Mouse (Mus musculus) gastrocnemius, adult 18-20 months (tissue): Measurements from ENCODE around the gene Metap1. TPM values are rescaled to one million over a fixed set of nuclear protein-coding genes. Genes with fewer than 3 reads are reported as not detected.

Experiments used
- DNase-seq: peaks from one replicate; pipeline ENCODE4 v3.0.0; 2021; ENCODE audit warnings: low spot score
- long read RNA-seq, 2 experiments: library from polyadenylated mRNA; stranded (forward); transcript quantifications; one replicate each; pipeline ENCODE4 v2.0.0; 2021
- total RNA-seq, 2 experiments: library from RNA; stranded (reverse); gene quantifications; 2 replicates each; pipeline ENCODE4 v1.2.3; 2021

Metap1 gene
- total RNA-seq, result 10 to 100 TPM; 45.5 to 46.4 TPM
- long read RNA-seq, experiment 1, transcript Metap1-201 (11 exons, 2,686 nt), result major isoform, 89 of 115 reads
- long read RNA-seq, experiment 1, partial matches to known transcripts, result 2 of 115 reads
- long read RNA-seq, experiment 1, other reads (novel, unspliced or antisense), result 24 of 115 reads
- long read RNA-seq, experiment 2, transcript Metap1-201 (11 exons, 2,686 nt), result major isoform, 68 of 93 reads
- long read RNA-seq, experiment 2, partial matches to known transcripts, result 7 of 93 reads
- long read RNA-seq, experiment 2, other reads (novel, unspliced or antisense), result 18 of 93 reads

DNA sequence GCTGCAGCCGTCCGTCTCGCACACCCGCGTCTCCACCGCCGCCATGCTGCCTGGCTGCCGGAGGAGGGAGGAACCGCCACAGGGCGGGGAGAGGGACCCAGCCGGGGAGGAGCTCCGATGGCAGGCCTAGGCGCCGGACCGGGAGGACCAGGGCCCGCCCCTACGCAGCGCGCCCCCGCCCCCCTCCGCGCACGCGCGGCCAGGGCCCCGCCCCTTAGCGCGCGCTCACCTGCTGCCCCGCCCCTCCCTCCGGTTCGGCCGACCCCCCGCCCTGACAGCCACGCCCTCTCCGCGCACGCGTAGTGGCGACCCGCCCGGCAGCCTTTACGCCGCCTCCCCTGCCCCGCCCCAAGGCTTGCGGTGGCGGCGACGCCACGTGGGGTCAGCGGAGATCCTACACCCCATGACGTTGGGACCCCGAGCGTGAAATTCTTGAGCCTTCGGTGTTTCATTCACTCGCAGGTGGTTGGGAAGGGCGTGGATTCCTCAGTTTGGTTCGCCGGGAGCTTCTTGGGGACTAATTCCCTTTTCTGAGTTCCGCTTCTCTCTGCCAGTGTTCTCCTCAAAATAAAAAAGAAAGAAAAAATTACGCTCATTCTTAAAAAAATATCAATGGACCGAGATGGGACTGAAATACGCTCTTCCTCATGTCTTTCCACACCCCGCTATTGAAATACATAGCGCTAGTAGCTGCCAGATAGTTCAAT, at the start of gene Metap1:
Metap1 (minus strand) TSS at position 189 of the 707 bp plus-strand sequence.
- peak; percentile 95 for DNase-seq

DNA sequence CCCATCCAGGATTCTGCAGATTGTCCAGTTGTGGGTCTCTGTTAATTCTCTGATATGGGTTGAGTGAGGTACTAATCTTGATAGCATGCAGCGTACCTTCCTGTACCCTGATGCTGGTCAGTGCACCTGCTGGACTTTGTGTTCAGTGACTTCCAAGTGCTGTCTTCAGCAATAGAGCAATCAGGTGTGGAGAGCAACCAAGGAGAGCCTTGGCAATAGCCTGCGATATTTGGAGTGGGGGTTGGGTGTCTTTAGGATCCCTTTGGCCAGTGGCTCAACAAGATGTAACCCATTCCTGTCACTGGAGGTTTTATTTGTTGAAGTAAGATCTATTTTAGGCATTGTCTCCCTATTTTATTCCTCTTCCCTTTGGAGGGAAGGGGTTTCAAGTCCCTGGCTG, 46.7 kb upstream of the Metap1 start:
- DNase-seq, result no peak

DNA sequence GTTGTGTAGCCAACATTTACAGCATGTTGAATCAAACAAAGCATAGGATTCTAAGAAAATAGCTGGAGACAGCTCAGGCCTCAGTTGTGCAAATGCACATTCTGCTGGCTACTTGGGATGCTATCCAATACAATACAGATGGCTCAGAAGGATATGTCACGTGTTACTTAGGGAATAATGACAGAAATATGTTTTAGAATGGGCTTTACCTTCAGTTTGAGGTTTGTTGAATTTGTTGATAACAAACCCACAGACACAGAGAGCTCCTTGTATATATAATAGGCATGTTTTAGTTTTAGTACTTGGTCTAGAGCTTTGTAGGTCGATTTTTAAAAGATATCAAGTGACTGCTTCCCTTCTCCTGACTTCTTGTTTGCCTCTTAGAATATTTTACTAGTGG, 43.4 kb upstream of the Metap1 start:
- DNase-seq, result no peak

DNA sequence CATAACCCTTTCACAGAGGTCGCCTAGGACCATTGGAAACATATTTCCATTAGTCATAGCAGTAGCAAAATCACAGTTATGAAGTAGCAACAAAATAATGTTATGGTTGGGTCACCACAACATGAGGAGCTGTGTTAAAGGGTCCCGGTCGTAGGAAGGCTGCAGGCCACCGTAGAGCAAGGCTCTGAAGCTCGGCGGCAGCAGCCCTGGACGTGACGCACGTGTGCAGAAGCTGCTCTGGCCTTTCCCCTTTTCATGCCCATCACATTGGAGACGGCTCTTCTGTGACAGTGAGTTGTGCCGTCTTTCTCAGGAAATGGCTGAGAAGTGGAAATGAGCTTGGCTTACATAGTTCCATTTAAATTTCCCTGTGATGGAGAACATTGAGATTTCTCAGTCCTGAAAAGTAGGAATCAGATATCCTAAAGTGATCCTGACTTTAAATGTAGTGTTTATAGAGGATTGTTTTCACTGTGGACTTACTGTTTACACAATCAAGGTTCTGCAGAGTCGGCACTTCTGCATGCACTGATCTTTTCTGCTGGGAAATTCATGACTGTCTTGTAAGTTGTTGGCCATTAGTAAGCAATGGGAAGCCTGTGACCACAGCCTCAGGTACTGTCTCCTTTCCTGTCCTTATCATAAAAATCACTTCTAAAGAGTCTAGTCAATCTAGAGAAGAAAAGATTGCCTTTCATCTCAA, 42.3 kb upstream of the Metap1 start:
- DNase-seq, result no peak

DNA sequence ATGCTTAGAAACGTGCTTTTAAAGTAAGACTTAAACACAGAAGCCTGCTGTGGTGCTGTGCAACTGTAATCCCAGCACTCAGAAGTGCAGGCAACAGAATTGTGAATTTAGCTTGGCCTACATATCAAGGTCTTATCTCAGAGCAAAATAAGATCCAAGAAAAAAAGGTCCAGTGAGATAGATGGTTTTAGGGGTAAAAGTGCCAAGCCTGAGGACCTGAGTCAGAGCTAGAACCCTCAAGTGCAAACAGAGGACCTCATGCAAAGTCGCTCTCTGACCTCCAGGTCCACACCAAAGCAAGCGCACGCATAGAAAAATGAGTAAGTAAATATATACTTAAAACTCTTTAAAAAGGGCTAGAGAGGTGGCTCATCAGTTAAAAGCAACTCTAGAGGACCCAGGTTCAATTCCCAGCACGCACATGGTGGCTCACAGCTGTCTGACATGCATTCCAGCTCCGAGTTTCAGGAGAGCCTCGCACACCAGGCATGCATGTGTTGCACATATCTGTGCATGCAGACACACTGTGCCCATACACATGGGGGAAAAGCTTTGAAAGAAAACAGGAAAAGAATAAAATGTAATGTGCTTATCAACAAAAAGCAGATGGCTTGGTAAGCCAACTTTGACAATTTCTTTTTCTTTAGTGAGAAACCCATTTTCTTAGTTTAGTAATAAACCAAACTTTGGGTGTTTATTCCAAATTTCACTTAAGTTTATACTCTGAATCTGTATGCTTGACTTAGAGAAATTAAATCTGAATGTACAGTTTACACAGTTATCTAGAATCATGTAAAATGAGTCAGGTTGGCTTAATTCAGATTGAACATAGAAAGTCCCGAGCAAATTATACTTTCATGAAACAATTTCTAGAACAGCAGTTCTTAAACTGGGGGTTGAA, 41.5 kb upstream of the Metap1 start:
- DNase-seq, result no peak

DNA sequence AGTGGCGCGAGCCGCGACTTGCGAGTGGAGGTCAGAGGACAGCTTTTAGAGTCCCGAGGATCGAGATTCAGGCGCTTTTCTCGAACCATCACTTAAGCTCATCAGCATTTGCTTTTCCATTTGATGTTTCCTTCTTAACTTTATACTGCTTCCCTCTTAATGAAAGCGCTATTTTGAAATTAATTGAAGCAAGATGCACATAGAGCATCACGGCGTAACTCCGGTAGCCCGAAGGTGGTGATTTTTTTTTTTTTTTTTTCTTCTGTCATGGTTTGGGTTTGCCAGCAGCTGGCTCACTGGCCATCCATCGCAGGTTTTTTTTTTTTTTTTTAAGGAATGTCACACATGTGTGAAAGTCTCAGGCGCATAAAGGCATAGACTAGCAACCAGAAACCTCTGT, 39.0 kb upstream of the Metap1 start:
- no peak for DNase-seq

DNA sequence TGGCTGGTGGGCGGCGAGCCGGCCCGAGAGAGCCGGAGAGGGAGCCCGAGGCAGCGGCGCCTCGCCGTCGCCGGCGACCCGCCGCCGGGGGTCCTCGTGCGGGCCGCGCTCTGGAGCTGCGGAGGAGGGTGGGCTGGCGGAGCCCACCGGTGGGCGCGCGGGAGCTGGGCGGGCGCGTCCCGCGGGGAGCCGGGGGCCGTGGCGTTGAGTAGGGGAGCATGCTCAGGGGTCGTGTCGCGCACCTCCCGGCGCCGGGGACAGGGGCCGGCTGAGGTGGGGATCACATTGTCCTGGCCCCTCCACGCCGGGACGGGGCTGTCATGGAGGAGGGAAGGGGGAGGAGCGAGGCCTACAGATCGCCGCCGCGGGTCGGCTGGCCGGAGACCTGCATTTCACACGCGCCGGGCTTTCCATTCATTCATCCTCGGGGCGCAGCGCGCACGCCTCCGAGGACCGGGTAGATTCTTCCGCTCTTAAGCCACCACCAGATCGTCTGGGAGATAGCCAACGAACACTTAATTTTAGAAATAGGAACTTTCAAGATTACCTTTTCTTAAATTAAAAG, 38.4 kb upstream of the Metap1 start:
- DNase-seq, result peak; percentile 61

DNA sequence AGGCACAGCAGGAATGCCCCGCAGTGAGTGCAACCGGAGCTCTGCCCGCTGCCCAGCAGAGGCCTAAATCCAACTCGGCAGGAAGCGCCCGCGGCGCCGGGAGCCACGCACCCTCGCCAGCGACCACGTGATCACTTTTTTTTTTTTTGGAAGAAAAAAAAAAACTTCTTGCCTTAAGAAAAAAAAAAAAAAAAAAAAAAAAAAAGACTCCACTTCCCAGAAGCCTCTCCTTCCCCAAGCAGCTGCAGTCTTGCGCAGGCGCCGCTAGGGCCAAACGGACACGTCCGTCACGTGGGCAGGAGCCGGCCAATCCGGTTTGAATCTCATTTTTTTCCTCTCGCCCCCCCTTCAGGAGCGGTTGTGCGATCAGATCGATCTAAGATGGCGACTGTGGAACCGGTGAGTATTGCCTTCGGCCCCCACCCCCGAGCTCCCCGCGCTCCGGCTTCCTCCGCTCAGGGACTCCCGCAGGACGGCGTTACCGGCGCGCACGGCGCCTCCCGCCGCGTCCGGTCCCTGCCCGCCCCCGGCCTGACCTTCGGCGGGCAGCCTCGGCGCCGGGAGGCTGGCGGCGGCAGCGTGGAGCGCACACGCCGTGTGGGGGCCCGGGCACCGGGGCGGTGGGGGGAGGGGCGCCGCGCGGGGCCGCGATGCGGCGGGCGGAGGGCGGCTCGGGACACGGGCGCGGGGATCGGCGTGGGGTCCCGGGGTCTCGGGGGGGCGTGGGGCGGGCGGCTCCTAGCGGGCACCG, 37.8 kb upstream of the Metap1 start:
- DNase-seq, result peak; percentile 99

DNA sequence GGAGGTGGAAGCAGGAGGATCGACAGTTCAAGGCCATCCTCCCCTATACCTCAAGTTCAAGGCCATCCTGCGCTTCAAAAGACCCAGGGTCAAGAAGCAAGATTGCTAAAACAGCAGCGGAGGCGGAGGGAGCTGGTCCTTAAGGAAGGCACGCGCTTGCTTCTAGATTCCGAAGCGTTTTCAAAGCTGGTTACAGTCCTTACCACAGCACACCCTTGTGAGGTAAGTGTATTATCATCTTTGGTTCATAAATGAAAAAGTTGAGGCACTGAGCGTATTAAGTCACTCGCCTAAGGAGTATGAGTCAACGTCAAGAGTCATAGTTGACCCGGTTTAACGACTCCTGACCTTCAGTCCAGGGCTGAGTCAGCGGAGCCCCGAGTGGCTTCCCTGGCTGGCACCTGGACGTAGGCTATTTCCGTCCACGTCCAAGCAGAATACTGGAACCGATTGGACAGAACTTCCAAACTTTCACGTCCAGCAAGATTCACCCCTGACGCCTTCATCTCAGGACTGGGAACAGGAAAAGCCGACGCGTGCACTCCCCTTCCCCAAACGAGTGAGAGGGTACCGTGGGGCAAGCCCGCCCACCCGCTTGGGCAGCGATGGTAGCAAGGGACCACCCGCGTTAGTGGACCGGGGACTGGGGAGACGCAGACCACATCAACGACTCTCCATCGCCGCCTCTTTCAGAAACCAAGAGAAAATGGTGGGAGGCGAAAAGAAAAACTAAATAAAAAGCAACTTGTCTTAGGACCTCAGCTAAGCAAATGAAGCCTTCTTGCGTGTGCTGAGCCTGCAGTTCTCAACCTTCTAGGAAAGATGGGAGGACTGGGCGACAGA, 37.0 kb upstream of the Metap1 start, which contains the start of gene Eif4e:
Eif4e (plus strand) TSS at position 107 of the 843 bp plus-strand sequence.
- peak; percentile 81 for DNase-seq

DNA sequence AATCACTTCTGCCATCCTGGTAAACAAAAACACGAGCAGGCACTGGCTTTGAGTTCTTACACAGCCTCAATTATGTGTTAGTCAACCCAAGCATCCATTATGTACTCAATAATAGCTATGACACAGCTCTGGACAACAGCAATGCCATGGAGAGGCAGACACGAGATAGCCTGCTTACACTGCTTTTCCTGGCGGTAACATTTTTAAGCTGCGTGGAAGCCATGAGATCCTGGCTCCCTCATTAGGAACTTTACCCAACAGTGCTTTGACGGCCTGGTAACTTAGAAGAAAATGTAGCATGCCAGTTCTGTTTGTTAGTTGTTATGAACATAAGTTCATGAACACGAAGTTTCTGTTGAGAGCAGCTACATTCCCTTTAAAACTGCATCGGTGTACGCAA, 36.2 kb upstream of the Metap1 start:
- no peak for DNase-seq

DNA sequence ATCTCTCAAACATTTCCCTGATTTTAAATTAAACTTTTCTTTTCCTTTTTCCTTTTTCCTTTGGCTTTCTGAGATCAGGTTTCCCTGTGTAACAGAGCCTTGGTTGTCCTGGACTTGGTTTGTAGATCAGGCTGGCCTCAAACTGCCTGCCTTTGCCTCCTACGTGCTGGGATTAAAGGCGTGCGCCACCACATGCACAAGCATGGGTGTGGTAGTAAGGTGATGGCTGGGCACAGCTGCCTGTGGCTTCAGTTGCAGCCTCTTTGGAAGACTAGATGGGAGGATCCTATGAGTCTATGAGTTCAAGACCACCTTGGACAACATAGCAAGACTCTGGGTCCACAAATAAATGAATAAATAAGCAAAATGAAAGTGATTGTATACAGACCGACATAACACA, 34.6 kb upstream of the Metap1 start:
- no peak for DNase-seq

DNA sequence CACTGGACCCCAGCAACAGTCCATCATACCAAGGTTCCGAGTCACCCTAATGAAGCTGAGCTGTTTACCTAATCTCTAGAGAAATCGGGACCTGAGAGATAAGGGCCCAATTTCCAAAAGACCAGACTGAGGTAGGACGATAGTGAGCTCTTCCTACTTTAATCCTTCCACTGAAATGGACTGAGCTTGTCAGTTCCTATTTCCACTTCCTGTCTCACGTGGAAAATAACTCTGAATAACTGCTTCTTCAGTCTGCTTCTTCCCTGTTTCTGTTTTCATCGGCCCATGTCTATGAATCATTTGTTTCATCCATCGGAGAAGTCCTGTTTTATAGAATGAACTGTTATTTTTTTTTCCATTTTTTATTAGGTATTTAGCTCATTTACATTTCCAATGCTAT, 29.9 kb upstream of the Metap1 start:
- no peak for DNase-seq

DNA sequence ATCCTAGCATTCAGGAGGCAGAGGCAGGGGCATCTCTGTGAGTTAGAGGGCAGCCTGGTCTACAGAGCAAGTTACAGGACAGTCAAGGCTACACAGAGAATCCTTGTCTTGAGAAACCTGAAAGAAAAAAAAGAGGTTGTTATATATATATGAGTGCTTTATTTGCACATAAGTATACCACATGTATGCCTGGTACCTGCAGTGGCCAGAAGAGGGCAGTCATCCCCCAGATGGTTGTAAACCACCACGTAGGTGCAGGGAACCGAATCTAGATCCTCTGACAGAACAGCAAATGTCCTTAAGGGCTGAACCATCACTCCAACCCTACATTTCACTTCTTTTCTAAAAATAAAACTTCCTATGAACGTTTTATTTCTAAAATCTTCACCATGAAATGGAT, 28.6 kb upstream of the Metap1 start:
- no peak for DNase-seq

DNA sequence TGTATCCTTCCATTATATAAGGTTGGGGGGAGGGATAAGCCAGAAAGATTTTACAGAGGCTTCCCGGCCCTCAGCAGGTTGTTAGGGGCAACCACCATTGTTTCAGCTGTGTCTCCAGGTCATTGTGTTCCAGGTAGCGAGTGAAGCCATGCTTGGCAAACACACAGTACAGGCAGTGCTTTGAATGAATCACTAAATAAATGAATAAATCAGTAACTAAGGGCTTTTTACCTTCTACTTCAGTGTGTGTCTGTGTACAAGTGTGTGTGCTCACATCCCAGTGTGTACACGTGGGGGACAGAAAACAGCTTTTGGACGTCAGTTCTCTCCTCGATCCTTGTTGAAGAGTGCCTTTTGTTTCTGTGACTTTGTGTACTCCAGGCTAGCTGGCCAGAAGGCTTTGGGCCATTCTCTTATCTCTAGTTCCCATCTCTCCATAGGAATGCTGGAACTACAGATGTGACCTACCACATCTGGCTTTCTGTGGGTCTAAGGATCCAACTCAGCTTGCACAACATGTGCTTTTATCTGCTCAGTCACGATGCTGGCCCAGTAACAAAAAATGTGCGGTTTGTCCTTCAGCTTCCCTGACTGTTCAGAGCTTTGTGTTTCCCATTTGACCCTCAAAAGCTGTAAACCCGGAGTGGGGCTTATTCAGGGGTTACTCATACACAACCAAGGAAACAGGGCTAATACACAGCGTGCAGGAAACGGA, 26.5 kb upstream of the Metap1 start:
- no peak for DNase-seq

DNA sequence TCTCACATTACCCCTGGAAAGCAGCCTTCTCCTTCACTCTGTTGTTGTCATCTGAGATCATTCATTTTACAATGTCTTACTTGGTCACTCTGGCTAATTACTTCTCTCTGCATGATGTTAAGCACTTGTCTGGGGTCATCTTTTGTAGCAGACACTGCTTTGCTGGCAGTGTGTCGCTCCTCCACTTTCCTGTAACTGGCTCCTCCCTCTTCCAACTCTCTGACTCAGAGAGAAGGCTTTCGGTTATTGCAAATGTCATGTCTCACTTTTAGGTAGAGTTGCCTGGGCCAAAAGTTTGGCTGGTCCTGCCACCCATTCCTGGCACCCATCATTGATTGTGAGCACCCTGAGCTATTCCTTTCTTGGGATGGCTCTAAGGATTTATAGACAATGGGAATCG, 25.4 kb upstream of the Metap1 start:
- DNase-seq, result no peak

DNA sequence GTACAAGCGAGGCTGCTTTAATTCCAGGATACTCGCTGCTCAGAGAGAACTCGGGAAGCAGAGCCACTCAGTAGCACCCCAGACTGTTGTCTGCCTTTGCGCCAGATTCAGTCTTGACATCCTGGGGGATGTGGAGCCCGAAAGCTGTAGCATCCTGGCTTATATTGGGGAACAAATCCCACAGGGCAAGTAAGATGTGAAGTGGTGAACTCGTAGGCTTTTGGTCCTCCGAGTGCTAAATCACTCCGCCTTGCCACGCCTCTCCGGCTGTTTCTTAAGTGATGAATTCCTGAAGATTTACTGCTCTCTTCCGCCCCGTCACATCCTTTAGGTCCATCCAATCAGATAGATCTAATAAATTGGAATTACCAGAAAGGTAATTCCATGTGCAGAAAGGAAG, 23.9 kb upstream of the Metap1 start:
- no peak for DNase-seq

DNA sequence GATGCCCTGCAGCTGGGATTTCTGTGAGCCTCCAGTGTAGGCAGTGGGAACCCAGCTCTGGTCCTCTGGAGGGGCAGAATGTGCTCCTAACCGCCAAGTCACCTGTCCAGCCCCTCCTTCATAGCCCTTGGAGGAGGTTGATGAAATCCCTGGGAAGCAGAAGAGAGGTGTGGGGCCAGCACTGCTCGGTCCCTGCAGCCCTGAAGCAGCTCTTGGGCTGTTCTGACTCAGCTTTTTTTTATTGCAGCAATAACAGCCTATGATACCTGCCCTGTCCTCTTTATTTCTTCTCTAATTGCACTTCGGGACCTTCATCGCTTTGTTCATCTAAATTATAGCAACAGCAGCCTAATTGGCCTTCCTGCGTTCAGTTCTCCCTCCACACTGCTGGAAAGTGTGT, 21.2 kb upstream of the Metap1 start:
- no peak for DNase-seq

DNA sequence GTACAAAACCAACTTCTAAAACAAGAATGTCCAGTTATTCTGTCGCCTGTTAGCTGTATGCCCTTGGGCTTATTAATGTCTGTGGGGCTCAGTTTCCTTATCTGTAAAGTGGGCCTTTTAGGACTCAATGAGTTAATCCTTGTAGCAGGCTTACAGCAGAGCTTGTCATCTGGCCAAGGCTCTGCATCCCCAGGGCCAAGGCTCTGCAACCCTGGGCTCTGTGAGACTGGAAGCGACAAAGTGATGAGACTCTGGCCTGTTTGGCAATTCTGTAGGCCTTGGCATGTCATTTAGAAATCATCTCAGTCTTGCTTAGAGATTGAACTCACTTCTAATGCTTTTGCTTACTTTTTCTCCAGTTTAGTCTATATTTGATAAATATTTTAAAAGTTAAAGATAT, 20.3 kb upstream of the Metap1 start:
- DNase-seq, result no peak

DNA sequence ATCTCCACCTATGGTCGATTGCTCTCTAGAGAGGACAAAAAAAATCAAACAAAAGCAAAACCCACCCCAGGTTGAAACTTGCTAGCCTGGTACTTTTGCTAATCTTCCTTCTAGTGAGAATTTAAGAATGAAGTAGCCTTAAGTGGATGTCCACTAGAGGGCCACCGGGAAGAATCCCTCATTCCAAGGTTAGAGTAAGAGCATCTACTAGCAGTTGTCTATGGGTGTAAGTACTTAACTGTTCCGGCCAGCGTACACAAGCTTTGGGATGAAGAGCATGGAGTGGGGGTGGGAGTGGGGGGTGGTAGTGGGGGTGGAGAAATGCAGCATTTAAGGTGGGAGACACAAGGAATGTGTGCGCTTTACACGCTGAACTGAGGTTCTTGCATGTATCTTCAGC, 17.4 kb upstream of the Metap1 start:
- peak; percentile 50 for DNase-seq
